Mouse (Mus musculus) midbrain, embryonic 11.5 days (tissue): ENCODE measurements at regions not wholly inside any gene's neighbourhood (a gene's known extent, or its start where the extent isn't known, plus 50 kb on each side); places are given as distances from the start of the nearest gene placed in this dataset.

ENCODE experiments used
- ATAC-seq: fragments of 200-750 bp; cut with Nextera tagmentation; 2 replicates; pipeline ENCODE4 v1.8.0; 2017; ENCODE audit warnings: moderate TSS enrichment, moderate library complexity; ENCODE audit not compliant: low FRiP score
- DNase-seq: peaks from one replicate; pipeline ENCODE4 v3.0.0; 2015; ENCODE audit warnings: low spot score; ENCODE audit errors: missing footprints
- H3K27ac ChIP-seq: fragments of 300-500 bp; sonication (generic); 2 replicates; pipeline ENCODE4 v1.5.1; 2014; ENCODE audit warnings: low read depth, low read length
- H3K27me3 ChIP-seq: fragments of 300-500 bp; sonication (generic); 2 replicates; pipeline ENCODE4 v1.6.1; 2014; ENCODE audit warnings: mild to moderate bottlenecking, low read length, moderate library complexity, mixed read lengths; ENCODE audit not compliant: control insufficient read depth, insufficient read depth
- H3K36me3 ChIP-seq: fragments of 300-500 bp; sonication (generic); 2 replicates; pipeline ENCODE4 v1.6.1; 2014; ENCODE audit warnings: mild to moderate bottlenecking, low read length, moderate library complexity, mixed read lengths; ENCODE audit not compliant: control insufficient read depth, insufficient read depth
- H3K4me1 ChIP-seq: fragments of 300-500 bp; sonication (generic); 2 replicates; pipeline ENCODE4 v1.6.1; 2014; ENCODE audit warnings: low read length; ENCODE audit not compliant: control insufficient read depth, insufficient read depth
- H3K4me2 ChIP-seq: fragments of 300-500 bp; sonication (generic); 2 replicates; pipeline ENCODE4 v1.6.1; 2014; ENCODE audit warnings: mild to moderate bottlenecking, moderate library complexity
- H3K4me3 ChIP-seq: fragments of 300-500 bp; sonication (generic); 2 replicates; pipeline ENCODE4 v1.5.1; 2014; ENCODE audit warnings: low read depth, low read length
- H3K9ac ChIP-seq: fragments of 300-500 bp; sonication (generic); 2 replicates; pipeline ENCODE4 v1.6.1; 2014; ENCODE audit warnings: low read length
- H3K9me3 ChIP-seq: fragments of 300-500 bp; sonication (generic); 2 replicates; pipeline ENCODE4 v1.6.1; 2016; ENCODE audit warnings: low read length; ENCODE audit not compliant: control insufficient read depth
- WGBS: fragments of 180-500 bp; shearing (Covaris S2); extraction: QIAGEN DNeasy Blood & Tissue Kit; methylation state at CpG from one replicate; pipeline ENCODE4 v1.1.7; 2014; 5-methylcytosine and 5-hydroxymethylcytosine counted together

DNA sequence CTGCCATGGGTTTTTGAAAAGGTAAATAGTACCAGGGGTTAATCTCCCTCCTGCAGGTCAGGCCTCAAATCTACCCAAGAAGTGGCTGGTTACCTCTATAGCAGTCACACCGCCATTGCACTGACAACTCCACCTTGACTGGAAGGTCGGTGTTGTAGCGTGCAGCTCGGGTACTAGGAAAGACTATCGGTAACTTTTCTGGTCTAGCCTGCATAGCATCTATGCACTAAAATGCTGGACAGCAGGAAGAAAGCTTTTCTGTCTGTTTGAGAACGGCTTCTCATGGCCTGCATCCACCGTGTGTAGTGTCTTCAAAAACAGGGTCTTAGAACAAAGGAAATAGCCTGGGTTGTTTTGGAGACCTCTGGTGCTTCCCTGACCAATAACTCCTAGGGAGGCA is 88.8 kb downstream of the Bms1 start:
- Histone ChIP-seq H3K36me3 (no peaks in the 10 kb centered on the region), H3K27me3 (no peaks in the 10 kb centered on the region), H3K4me1 (no peaks in the 10 kb centered on the region), H3K4me3 (no peak overlapping the region), H3K9me3 (no peaks in the 10 kb centered on the region), H3K4me2 (no peak overlapping the region), H3K9ac (no peak overlapping the region), H3K27ac (no peak overlapping the region)
- ATAC-seq (no peak), DNase-seq (no peak)
- 91% methylated on average over 7 of the region's 7 CpGs for WGBS

DNA sequence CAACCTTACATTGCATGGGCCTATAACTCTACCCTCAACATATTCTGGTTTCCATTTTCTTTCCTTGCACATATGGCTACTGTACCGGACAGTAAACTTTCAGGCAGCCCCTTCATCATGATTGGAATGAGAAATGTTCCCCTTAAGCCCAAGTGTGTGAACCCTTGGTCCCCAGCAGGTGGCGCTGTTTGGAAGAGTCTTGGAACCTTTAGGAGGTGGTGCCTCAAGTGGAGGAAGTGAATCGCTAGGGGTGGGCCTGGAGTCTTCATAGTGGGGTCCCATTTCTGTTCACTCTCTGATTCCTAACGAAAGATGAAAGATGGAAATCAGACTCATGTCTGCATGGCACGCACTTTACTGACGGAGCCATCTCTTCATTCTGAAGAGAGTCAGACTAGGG is 91.8 kb downstream of the Bms1 start:
- no peaks in the 10 kb centered on the region for H3K36me3 ChIP-seq
- 77% methylated on average over 6 of the region's 6 CpGs for WGBS
- no peak overlapping the region for H3K27ac ChIP-seq
- H3K9me3 ChIP-seq, result no peaks in the 10 kb centered on the region
- no peaks in the 10 kb centered on the region for H3K4me1 ChIP-seq
- H3K27me3 ChIP-seq, result no peaks in the 10 kb centered on the region
- H3K9ac ChIP-seq, result no peak overlapping the region
- H3K4me2 ChIP-seq, result no peak overlapping the region
- no peak overlapping the region for H3K4me3 ChIP-seq
- no peak for ATAC-seq
- no peak for DNase-seq

DNA sequence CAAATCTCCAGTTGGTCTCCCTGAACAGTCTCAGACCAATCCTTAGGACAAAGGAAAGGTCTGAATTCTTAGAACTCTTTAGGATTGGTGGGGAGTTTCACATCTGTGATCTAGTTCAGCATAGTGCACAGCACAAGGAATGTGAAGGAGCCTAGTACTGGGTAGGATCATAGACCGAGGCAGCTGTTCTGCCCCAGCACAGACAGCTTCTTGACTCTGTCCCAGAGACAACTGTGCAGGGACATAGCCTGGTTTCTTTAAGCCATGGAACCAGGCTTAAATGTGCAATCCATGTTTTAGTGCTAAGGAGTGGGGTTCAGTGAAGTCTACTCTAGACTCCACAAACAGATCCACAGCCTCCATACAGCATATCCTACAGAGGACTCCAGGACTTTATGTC is 93.6 kb downstream of the Bms1 start:
- 88% methylated on average over 1 of the region's 1 CpGs for WGBS
- Histone ChIP-seq H3K27ac (no peak overlapping the region), H3K36me3 (no peaks in the 10 kb centered on the region), H3K27me3 (no peaks in the 10 kb centered on the region), H3K4me2 (no peak overlapping the region), H3K9me3 (no peaks in the 10 kb centered on the region), H3K4me3 (no peak overlapping the region), H3K4me1 (no peaks in the 10 kb centered on the region), H3K9ac (no peak overlapping the region)
- ATAC-seq (no peak), DNase-seq (no peak)

- no peaks in the 10 kb centered on the region for H3K36me3 ChIP-seq
- no peak overlapping the region for H3K27ac ChIP-seq
- H3K9me3 ChIP-seq, result no peaks in the 10 kb centered on the region
- H3K4me3 ChIP-seq, result no peak overlapping the region
- DNase-seq (no peak), ATAC-seq (no peak)
- H3K27me3 ChIP-seq, result no peaks in the 10 kb centered on the region
- H3K4me2 ChIP-seq, result no peak overlapping the region
- 76% methylated on average over 4 of the region's 4 CpGs for whole genome bisulfite sequencing
- no peak overlapping the region for H3K9ac ChIP-seq
- H3K4me1 ChIP-seq, result no peaks in the 10 kb centered on the region
Observed at GRCm38 (mm10) chr6:118324559-118324958, 94.7 kb downstream of the Bms1 start.

DNA sequence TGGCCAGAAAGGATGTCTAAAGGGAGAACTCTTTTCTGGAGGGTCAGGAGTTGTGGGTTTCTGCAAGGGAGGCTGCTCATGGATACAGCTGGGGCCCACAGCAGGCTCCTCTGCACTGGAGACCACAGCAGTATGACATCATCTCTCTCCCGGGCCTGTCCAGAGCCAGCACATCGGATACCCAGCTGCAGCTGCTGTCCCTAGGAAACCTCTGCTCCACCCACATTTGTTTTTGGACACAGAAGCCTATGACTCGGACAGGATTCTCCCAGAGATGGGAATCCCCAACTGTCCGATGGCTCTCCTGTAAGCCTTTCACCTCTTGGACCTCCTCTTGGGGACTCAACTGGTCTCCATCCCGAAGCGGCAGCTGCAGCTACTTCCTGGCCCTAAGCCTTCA is 96.2 kb downstream of the Bms1 start:
- ATAC-seq, result no peak
- H3K4me3 ChIP-seq, result no peak overlapping the region
- no peak for DNase-seq
- no peak overlapping the region for H3K27ac ChIP-seq
- H3K9me3 ChIP-seq, result no peaks in the 10 kb centered on the region
- no peak overlapping the region for H3K4me2 ChIP-seq
- no peak overlapping the region for H3K9ac ChIP-seq
- no peaks in the 10 kb centered on the region for H3K36me3 ChIP-seq
- 70% methylated on average over 6 of the region's 6 CpGs for WGBS
- no peaks in the 10 kb centered on the region for H3K4me1 ChIP-seq
- H3K27me3 ChIP-seq, result no peaks in the 10 kb centered on the region

GRCm38 (mm10) chr6:118322631-118323030 is 96.6 kb downstream of the Bms1 start:
- H3K4me1 ChIP-seq, result no peaks in the 10 kb centered on the region
- H3K4me2 ChIP-seq, result no peak overlapping the region
- H3K9ac ChIP-seq, result no peak overlapping the region
- 74% methylated on average over 5 of the region's 5 CpGs for WGBS
- ATAC-seq (no peak), DNase-seq (no peak)
- H3K27ac ChIP-seq, result no peak overlapping the region
- no peaks in the 10 kb centered on the region for H3K36me3 ChIP-seq
- H3K4me3 ChIP-seq, result no peak overlapping the region
- H3K9me3 ChIP-seq, result no peaks in the 10 kb centered on the region
- H3K27me3 ChIP-seq, result no peaks in the 10 kb centered on the region

DNA sequence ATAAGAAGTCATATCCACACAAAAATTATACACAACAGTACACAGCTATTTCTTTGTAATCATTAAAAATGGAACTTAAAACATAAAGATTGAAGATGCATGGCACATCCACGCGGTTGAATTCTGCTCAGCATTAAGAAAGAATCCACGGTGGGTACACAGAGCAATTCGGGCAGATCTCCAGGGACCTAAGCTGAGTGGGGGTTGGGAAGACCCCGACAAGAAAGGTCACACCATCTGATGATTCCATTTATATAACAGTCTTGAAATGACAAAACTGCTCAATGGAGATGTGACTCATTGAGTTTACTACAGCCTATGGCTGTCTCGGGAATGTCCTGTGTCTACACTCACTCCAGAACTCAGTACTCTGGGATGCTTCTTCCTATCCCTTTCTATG is 97.2 kb downstream of the Bms1 start:
- Histone ChIP-seq H3K4me1 (no peaks in the 10 kb centered on the region), H3K27me3 (no peaks in the 10 kb centered on the region), H3K27ac (no peak overlapping the region), H3K4me2 (no peak overlapping the region), H3K36me3 (no peaks in the 10 kb centered on the region), H3K9ac (no peak overlapping the region), H3K4me3 (no peak overlapping the region), H3K9me3 (no peaks in the 10 kb centered on the region)
- ATAC-seq (no peak), DNase-seq (no peak)
- WGBS, result 86% methylated on average over 6 of the region's 6 CpGs

DNA sequence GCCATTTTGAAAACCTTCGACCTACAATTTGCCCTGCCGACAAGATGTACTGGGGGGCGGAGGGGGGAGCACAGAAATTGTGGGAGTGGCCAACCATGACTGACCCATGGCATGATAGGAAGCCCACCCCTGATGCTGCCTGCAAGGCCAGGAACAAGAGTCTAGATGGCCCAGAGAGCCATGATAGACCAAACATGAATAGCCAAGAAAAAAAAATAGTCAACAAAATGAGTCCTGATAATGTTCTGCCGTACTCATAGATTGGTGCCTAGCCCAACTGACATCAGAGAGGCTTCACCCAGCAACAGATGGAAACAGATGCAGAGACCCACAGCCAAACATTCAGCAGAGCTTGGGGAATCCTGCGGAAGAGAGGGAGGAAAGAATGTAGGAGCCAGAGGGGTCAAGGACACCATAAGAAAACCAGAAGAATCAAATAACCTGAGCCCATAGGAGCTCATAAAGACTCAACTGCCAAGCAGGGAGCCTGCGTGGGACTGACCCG is 99.2 kb downstream of the Bms1 start:
- DNase-seq (no peak), ATAC-seq (no peak)
- no peak overlapping the region for H3K9ac ChIP-seq
- H3K4me1 ChIP-seq, result peaks cover 3% of the 10 kb centered on the region; the same call in 1 of the 2 replicates
- no peak overlapping the region for H3K4me2 ChIP-seq
- 90% methylated on average over 7 of the region's 7 CpGs for WGBS
- H3K36me3 ChIP-seq, result no peaks in the 10 kb centered on the region
- H3K4me3 ChIP-seq, result no peak overlapping the region
- no peaks in the 10 kb centered on the region for H3K9me3 ChIP-seq
- no peaks in the 10 kb centered on the region for H3K27me3 ChIP-seq
- H3K27ac ChIP-seq, result no peak overlapping the region

- 90% methylated on average over 6 of the region's 6 CpGs for WGBS
- no peaks in the 10 kb centered on the region for H3K36me3 ChIP-seq
- no peak for ATAC-seq
Observed at GRCm38 (mm10) chr6:118315881-118316280, 103.4 kb downstream of the Bms1 start.

More at GRCm38 (mm10) chr6:118315881-118316280, 103.4 kb downstream of the Bms1 start:
- H3K9ac ChIP-seq, result no peak overlapping the region
- H3K4me2 ChIP-seq, result no peak overlapping the region
- H3K9me3 ChIP-seq, result no peaks in the 10 kb centered on the region
- H3K27ac ChIP-seq, result no peak overlapping the region
- DNase-seq, result peak; percentile 61
- H3K4me3 ChIP-seq, result no peak overlapping the region
- no peaks in the 10 kb centered on the region for H3K27me3 ChIP-seq
- H3K4me1 ChIP-seq, result peaks cover 3% of the 10 kb centered on the region; the same call in 1 of the 2 replicates
